Mouse (Mus musculus) left cerebral cortex, adult 8-10 months (tissue): ENCODE data around the gene Urgcp. TPM values are rescaled to one million over a fixed set of nuclear protein-coding genes. Genes with fewer than 3 reads are reported as not detected.
"Not testable (repeated sequence)": the region's sequence is repeated elsewhere in the genome, so short reads cannot be mapped to it uniquely, and the experiment has no call there.

Experiments used
- DNase-seq, 2 experiments: peaks; one replicate each; pipeline ENCODE4 v3.0.0; 2022; ENCODE audit warnings: low spot score in 2 of 2
- total RNA-seq, 4 experiments: library from RNA; stranded (reverse); gene quantifications; 2 replicates each; pipeline ENCODE4 v1.2.4; 2022

Urgcp gene
- 10 to 100 TPM; 71.7 to 74.7 (median 73.3) TPM for total RNA-seq

- DNase-seq, result peak; percentile 83 to 90
Observed at GRCm38 (mm10) chr11:5761820-5762632, at the start of gene Urgcp. Urgcp (minus strand) TSS chr11:5762376.

DNA sequence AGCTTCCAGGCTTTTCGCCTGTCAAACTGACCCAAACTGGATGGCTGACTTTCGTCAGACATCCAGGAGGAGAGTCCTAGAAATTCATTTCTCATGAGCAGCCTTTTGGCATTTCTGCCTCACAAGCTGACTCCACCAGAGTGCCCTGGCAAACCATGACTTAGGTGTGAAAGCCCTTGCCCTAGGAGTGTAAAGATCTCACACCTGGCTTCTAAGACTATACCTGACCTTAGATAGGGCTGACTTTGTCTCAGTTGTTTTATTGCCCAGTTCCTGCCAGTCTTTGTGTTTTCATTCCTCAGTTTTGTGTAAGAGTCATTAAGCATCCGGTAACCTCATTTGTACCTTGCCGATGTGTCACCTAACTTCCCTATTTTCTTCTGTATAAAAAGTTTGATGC, 47.3 kb upstream of the Urgcp start:
- not testable (repeated sequence) for DNase-seq

DNA sequence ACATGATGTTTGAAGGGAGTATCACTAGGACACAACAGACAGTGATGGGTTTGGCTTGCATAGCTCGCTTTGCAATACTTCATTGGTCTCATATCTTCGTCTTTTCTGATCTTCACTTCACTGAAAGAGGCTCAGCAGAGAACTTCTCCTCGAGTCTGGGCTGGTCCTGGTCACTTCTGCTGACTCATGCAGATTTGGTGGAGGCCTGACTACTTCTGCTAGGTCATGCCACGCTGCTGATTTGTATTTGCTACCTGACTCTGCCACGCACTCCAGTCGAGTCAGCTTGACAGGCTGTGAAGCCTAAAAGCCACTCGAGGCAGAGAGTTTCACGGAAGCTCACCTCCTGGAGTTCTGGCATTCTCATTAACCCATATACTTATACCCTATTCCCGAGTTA, 45.8 kb upstream of the Urgcp start:
- no peak for DNase-seq

GRCm38 (mm10) chr11:5805711-5806110, 43.5 kb upstream of the Urgcp start:
- DNase-seq, result no peak

- no peak for DNase-seq
Observed at GRCm38 (mm10) chr11:5804174-5804573, 42.0 kb upstream of the Urgcp start.

GRCm38 (mm10) chr11:5803551-5803981, 41.4 kb upstream of the Urgcp start, which contains the start of gene Pgam2:
Pgam2 (minus strand) TSS chr11:5803733.
- DNase-seq, result no peak

DNA sequence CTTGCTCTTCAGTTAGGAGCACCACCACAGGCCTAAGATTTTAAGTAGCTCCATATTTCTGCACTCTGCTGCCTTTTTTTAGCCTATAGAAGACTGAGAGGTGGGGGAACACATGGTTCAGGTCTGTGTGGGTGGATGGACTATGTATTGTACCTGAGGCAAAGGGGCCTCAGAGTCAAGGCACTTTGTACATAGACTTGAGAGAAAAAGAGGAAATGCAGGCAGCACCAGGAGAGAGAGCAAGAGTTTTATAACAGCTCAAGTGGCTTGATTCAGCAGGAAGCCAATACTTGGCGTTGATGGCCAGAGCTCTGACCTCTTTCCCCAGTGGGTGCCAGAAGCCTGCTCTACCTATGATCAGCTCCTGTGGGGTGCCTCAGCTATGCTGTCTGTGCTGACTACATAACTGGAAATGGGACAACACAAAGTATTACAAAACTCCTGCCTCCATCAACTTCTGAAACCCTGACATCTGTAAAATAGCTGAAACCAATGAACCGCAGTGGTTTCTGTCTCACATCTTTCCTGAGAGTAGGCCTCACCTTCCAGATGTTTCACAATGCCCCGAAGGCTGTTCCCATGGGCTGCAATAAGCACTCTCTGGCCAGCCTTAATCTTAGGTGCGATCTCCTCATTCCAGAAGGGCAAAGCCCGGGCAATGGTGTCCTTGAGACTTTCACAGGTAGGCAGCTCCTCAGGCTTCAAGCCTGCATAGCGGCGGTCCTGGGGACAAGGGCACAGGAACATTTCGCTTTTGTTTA, 40.5 kb upstream of the Urgcp start:
- DNase-seq, result no peak

DNA sequence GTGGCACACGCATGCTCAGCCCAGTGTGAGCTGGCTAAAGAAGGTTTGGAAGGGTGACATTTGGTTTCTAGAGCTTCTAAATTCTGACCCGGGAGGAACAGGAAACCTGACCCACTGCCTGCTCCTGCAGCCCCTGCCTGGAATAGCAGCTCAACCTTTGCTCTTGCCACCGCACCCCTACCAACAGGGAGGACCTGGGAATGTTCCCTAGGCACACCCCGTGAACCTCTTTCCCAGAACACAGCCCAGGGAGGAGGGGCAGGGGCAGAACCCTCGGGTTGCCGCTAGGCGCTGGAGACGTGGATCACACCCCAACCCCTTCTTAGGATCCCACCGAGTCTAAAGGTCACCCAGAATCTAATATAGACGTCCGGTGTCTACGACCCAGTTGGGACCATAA, 39.8 kb upstream of the Urgcp start:
- no peak for DNase-seq

DNA sequence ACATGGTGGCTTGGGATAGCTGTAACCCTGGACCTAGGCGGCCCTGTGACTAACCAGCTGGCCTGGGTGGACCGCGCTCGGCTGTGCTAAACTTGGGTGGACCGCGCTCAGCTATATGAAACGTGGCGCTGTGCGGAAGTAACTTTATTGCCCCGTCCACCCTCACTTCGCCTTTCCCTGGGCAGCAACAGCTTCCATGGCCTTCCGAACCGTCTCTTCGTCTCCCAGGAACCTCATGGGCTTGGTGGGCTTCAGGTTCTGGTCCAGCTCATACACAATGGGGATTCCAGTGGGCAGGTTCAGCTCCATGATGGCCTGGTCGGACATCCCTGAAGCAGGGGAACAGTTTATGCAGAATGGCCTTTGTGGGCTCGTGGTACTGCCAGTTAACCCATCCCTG, 39.3 kb upstream of the Urgcp start:
- no peak for DNase-seq

DNA sequence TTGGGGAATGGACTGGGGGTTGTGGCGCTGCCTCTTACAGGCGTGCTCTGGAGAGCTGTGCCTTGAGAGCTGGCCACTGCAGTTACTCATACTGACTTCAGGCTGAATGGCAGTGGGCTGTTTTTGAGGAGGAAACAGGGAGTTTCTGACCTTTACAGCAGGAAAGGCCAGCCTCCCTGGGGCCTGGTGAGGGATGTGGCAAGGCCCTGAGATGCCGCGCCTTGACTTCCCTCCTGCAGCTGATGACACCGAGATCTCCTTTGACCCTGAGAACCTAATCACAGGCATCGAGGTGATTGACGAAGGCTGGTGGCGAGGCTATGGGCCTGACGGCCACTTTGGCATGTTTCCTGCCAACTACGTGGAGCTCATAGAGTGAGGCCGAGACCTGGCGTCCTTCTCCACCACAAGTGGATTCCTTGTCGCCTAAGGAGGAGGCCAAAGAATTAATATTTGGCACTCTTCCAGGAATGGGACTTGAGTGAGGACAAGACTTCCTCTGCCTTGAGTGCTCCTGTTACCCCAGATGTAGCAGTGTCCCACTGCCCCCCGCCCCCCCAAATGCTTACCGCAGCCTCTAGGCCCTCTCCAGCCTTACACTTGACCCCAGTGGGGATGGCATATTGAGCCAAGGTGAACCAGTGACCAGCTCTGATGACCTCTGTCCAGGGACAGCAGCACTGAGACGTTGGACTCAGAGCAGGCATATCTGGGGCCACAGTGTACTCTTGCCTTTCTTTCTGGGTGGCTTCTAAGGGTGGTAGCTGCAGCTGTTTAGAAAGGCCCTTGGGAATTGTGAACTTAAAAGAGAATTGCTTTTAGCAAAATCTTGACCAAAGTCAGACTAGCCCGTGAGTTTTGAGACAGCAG, 37.7 kb upstream of the Urgcp start:
- no peak for DNase-seq

- no peak for DNase-seq
Observed at GRCm38 (mm10) chr11:5797928-5798327, 35.8 kb upstream of the Urgcp start.

GRCm38 (mm10) chr11:5797371-5797770, 35.2 kb upstream of the Urgcp start:
- no peak for DNase-seq

- DNase-seq, result no peak
Observed at GRCm38 (mm10) chr11:5796939-5797338, 34.8 kb upstream of the Urgcp start.

- DNase-seq, result peak in 1 of 2 experiments; percentile 58
Observed at GRCm38 (mm10) chr11:5795706-5796105, 33.5 kb upstream of the Urgcp start.

DNA sequence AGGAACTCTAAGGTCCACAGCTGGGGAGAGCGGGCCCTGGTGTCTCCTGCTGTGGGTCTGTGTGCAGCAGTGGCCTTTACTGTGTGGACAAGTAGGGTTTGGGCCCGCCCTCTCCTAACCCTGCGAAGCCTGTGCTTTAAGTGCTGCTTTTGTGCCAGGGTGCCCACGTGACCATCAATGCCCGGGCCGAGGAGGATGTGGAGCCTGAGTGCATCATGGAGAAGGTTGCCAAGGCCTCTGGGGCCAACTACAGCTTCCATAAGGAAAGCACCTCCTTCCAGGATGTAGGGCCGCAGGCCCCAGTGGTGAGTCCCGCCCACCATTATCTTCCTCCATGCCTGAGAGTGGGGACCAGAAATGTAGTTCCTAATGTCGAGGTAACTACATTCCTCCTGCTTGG, 33.1 kb upstream of the Urgcp start:
- no peak for DNase-seq

DNA sequence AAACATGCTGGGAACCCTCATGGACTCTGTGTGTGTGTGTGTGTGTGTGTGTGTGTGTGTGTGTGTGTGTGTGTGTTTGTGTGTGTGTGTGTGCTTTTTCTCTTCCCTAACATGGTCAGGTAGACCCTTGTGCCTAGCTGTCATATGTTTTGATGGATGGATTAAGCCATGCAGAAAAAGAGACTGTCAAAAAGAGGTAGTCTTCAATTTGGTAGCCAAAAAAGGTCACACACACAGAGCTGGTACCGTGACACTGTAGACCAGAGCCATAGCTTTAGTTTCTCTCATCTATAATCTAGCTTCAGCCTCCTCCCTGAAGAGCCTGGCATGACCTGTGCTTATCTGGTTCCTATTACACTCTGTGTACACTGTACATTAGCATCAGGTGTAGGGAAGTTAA, 28.3 kb upstream of the Urgcp start:
- no peak for DNase-seq

DNA sequence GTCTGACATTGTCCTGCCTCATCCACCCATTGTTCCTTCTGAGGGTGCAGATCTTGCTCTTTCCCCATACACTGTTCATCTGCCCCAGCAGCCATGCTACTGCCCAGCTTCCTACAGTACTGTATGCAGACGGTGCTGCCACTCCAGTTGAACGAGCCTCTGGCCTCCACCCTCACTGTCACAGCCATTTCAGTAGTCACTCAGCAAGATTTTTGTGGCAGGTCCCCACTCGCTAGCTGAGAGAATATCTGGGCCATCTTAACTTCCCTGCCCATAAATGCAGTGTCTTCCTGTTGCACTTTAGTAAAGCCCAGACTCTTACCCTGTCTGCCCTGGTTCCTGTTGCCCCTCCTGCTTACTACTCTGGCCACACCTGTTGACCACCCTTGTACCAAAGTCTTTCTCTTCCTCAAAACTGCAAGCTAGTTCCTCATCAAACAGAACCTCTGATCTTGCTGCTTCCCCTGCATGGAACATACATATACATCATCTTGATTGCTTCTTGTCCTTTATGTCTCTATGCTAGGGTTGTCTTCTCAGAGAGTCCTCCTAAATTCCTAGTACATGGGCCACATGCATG, 27.7 kb upstream of the Urgcp start:
- no peak for DNase-seq

DNA sequence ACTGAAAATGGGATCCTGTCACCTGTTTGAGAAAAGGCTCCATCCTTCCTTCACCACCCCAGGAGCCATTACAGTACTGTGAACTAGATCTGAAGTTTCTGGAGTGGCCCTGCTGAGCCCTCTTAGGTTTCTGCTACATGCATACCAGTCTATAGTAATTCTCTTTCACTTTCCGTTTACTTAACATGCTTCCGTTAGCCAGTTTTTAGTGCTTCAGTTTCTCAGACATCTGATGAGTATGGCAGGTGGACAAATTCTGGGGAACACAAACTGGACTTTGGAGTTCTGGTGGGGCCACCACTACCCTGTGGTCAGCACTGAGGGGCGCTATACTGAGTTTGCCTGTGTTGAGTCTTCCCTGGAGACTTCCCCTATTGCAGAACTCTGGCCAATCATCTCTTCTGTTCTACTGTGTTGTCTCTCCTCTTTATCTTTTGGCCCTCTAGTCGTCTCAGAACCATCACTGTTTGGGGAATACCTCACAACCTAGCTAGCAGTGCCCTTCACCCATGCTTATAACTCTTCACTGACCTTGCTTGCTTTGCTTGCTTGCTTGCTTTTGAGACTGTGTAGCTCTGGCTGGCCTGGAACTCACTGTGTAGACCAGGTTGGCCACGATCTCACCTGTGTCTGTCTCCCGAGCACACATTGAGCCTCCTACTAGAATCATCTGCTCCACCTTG, 27.0 kb upstream of the Urgcp start:
- DNase-seq, result no peak

- peak; percentile 90 to 94 for DNase-seq
Observed at GRCm38 (mm10) chr11:5788056-5789014, 26.2 kb upstream of the Urgcp start, which contains the start of gene Dbnl. Dbnl (plus strand) TSS chr11:5788488.
